ENCODE assay signal across 8 mouse cellular contexts in genomic region chr17:35121871-35122303, GRCm38 (mm10). TPM values are rescaled to one million over a fixed set of nuclear protein-coding genes. Genes with fewer than 3 reads are reported as not detected.
DNase-seq lines count a peak whose midpoint lies in the region; ATAC-seq and TF ChIP-seq lines count a peak whose summit lies in the region.

Gene Csnk2b, minus strand, starts transcription at chr17:35122053.

- TF ChIP-seq CTCF in liver, embryonic 14.5 days (IDR thresholded peaks at IDR 0.05; ENCODE audit: low read depth) = peak; percentile 32; the same call in 1 of the 2 replicates

- H3K36me3 ChIP-seq in forebrain, embryonic 16.5 days (ENCODE audit: control insufficient read depth, insufficient read depth) = peaks cover 14% of the 10 kb centered on the region
- H3K36me3 ChIP-seq in liver, embryonic 14.5 days (replicated peaks; ENCODE audit: control insufficient read depth, insufficient read depth, low read depth) = peaks cover 32% of the 10 kb centered on the region
- H3K36me3 ChIP-seq in neural tube, embryonic 12.5 days = peaks cover 36% of the 10 kb centered on the region

- H3K9me3 ChIP-seq in forebrain, embryonic 16.5 days (ENCODE audit: control insufficient read depth, low read length) = no peaks in the 10 kb centered on the region
- no peaks in the 10 kb centered on the region for H3K9me3 ChIP-seq in liver, embryonic 14.5 days (ENCODE audit: control insufficient read depth, low read length)
- H3K9me3 ChIP-seq in neural tube, embryonic 12.5 days = no peaks in the 10 kb centered on the region

- H3K4me1 ChIP-seq in forebrain, embryonic 16.5 days (replicated peaks; ENCODE audit: control insufficient read depth, insufficient read depth, low read length) = peaks cover 32% of the 10 kb centered on the region
- H3K4me1 ChIP-seq in liver, embryonic 14.5 days (replicated peaks; ENCODE audit: control insufficient read depth in 2 of 2, insufficient read depth in 2 of 2, low read length in 1 of 2) = peaks cover 14 to 16% of the 10 kb centered on the region in 2 experiments
- peaks cover 27% of the 10 kb centered on the region for H3K4me1 ChIP-seq in neural tube, embryonic 12.5 days

- peak within 1 kb of the TSS; percentile 93 for H3K27ac ChIP-seq in forebrain, embryonic 16.5 days (ENCODE audit: low read length)
- H3K27ac ChIP-seq in liver, embryonic 14.5 days = peak within 1 kb of the TSS; percentile 90
- H3K27ac ChIP-seq in neural tube, embryonic 12.5 days = peak within 1 kb of the TSS; percentile 75

- WGBS in forebrain, embryonic 16.5 days = 0% methylated on average over 19 of the region's 19 CpGs
- under 1% methylated on average over 19 of the region's 19 CpGs for WGBS in liver, embryonic 14.5 days (ENCODE audit: insufficient replicate concordance)
- whole genome bisulfite sequencing in neural tube, embryonic 12.5 days = under 1% methylated on average over 19 of the region's 19 CpGs

- ATAC-seq in cerebellum, adult (ENCODE audit: insufficient number of reproducible peaks, low FRiP score, low TSS enrichment) = peak; percentile 7; the same call in 1 of the 2 replicates
- ATAC-seq in forebrain, embryonic 16.5 days = peak; percentile 5; the same call in 1 of the 2 replicates
- ATAC-seq in liver, embryonic 14.5 days (ENCODE audit: insufficient read depth) = no peak; the same call in 1 of the 2 replicates
- ATAC-seq in neural tube, embryonic 12.5 days (ENCODE audit: low FRiP score, low read depth) = no peak

- no peaks in the 10 kb centered on the region for H3K27me3 ChIP-seq in forebrain, embryonic 16.5 days (replicated peaks; ENCODE audit: control insufficient read depth, insufficient read depth, low read length)
- no peaks in the 10 kb centered on the region for H3K27me3 ChIP-seq in liver, embryonic 14.5 days (ENCODE audit: control insufficient read depth, insufficient read depth, low read length)
- no peaks in the 10 kb centered on the region for H3K27me3 ChIP-seq in neural tube, embryonic 12.5 days (replicated peaks)

- peak within 1 kb of the TSS; percentile 62 for H3K4me3 ChIP-seq in forebrain, embryonic 16.5 days (replicated peaks; ENCODE audit: low read length)
- H3K4me3 ChIP-seq in liver, embryonic 14.5 days (ENCODE audit: insufficient read depth in 1 of 2, low read depth in 2 of 2, low read length in 2 of 2) = peak within 1 kb of the TSS; percentile 84 to 85
- H3K4me3 ChIP-seq in neural tube, embryonic 12.5 days = peak within 1 kb of the TSS; percentile 90

- peak within 1 kb of the TSS; percentile 95 for H3K4me2 ChIP-seq in forebrain, embryonic 16.5 days (ENCODE audit: low read length)
- H3K4me2 ChIP-seq in liver, embryonic 14.5 days (ENCODE audit: low read depth) = peak within 1 kb of the TSS; percentile 98
- H3K4me2 ChIP-seq in neural tube, embryonic 12.5 days (replicated peaks) = peak within 1 kb of the TSS; percentile 97

- peak; percentile 91 for DNase-seq in MN1 (ENCODE audit: low spot score)
- DNase-seq in heart, postnatal 14 days = peak; percentile 33 to 48
- peak; percentile 74 to 80 for DNase-seq in kidney, postnatal 4 days
- peak; percentile 41 to 45 (median 44) for DNase-seq in liver, embryonic 14.5 days (ENCODE audit: low read depth in 3 of 3, low spot score in 3 of 3)
- peak; percentile 36 for DNase-seq in thymus, postnatal 25 days

- no peak for TF ChIP-seq EP300 in liver, embryonic 14.5 days (IDR thresholded peaks at IDR 0.05; ENCODE audit: low read depth)

- peak within 1 kb of the TSS; percentile 80 for H3K9ac ChIP-seq in forebrain, embryonic 16.5 days (replicated peaks; ENCODE audit: low read depth, low read length)
- H3K9ac ChIP-seq in liver, embryonic 14.5 days (replicated peaks) = peak within 1 kb of the TSS; percentile 92
- H3K9ac ChIP-seq in neural tube, embryonic 12.5 days = peak within 1 kb of the TSS; percentile 96

- intact Hi-C loops in heart, postnatal 14 days (cut with DNase I) = no loop called here

RNA-seq across cellular contexts. Expression of gene Csnk2b, which starts in this region (rescaled TPM):
- 308 and 320 TPM in 2 replicates for polyA plus RNA-seq in forebrain, embryonic 16.5 days (2015; fragmentation: Nextera tagmentation; extraction: Ambion mirVana)
- 100 to 1,000 TPM; 172 to 176 TPM for total RNA-seq in heart, postnatal 14 days (2021)
- polyA plus RNA-seq in liver, embryonic 14.5 days (2012; rRNA removed) = 79.2 and 106 TPM in 2 replicates
- 127 and 142 TPM in 2 replicates for polyA plus RNA-seq in liver, embryonic 14.5 days (2014; fragmentation: Nextera tagmentation; extraction: Ambion mirVana)
- 289 and 295 TPM in 2 replicates for polyA plus RNA-seq in neural tube, embryonic 12.5 days (2016; fragmentation: Nextera tagmentation; extraction: Ambion mirVana)

Comparison
In these comparisons a context has a peak if more than half of its experiments do, and no peak if none do; other contexts are left out.
1. DNase-seq: peak in every context shown above with its lines; median percentile 91 in MN1; 77 in kidney, postnatal 4 days; 44 in liver, embryonic 14.5 days; 40 in heart, postnatal 14 days; 36 in thymus, postnatal 25 days.
2. ATAC-seq: peak in cerebellum, adult (single experiment) and forebrain, embryonic 16.5 days (single experiment); none in liver, embryonic 14.5 days (single experiment) and neural tube, embryonic 12.5 days (single experiment).
3. Peak in every context shown above with its lines, with median percentiles within 50 percentile points of each other: H3K27ac ChIP-seq, H3K4me2 ChIP-seq, H3K4me3 ChIP-seq and H3K9ac ChIP-seq.